Mouse (Mus musculus): ENCODE measurements around the gene Snx18.

DNA sequence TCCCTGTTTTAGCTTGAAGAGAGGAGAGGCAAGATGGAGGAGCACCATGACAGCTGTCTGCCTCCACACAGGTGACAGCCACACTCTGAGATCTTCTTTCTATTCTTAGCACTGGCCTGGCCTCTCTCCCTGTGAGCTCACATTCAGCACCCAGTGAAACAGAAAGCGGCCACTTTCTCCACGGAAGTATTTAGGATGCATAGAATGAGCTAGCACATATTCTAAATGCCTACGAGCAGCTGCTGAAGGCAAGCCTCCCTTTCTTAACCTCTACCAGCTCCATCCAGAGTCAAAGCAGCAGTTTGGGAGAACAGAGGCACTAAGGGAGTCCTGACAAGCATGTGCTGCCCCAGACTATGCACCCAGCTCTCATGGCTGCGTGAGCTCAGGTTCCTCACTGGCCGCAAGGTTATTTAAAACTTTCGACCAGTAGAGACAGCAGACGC, 43.5 kb upstream of the Snx18 start:
- no peak for TF ChIP-seq CTCF (IDR thresholded peaks at IDR 0.05; ENCODE audit: insufficient read depth, low read depth, low read length)
- TF ChIP-seq POLR2A (IDR thresholded peaks at IDR 0.05; ENCODE audit: insufficient read depth, low read depth, low read length), result no peak

All from olfactory bulb, adult 2 months (tissue).